Mouse (Mus musculus) embryo, embryonic 10.5 days (tissue): ENCODE data around the gene Srpk2.
"Not testable (repeated sequence)": the region's sequence is repeated elsewhere in the genome, so short reads cannot be mapped to it uniquely, and the experiment has no call there.

Source experiments
- DNase-seq: peaks from one replicate; pipeline ENCODE4 v3.0.0-alpha.2; 2015; ENCODE audit warnings: low spot score

Gene Srpk2

GRCm38 (mm10) chr5:23684517-23684916 is at the start of gene Srpk2:
Srpk2 (minus strand) TSS chr5:23684617.
- DNase-seq = no peak

GRCm38 (mm10) chr5:23721956-23722355 is 37.5 kb upstream of the Srpk2 start:
- DNase-seq = no peak

GRCm38 (mm10) chr5:23718881-23719328 is 34.5 kb upstream of the Srpk2 start:
- no peak for DNase-seq

- no peak for DNase-seq
Measured at GRCm38 (mm10) chr5:23718182-23718534, 33.7 kb upstream of the Srpk2 start.

- DNase-seq = no peak
Measured at GRCm38 (mm10) chr5:23717469-23718181, 33.2 kb upstream of the Srpk2 start.

GRCm38 (mm10) chr5:23713401-23714335 is 29.3 kb upstream of the Srpk2 start:
- DNase-seq = no peak

- peak; percentile 82 for DNase-seq
Measured at GRCm38 (mm10) chr5:23712130-23713001, 27.9 kb upstream of the Srpk2 start.

- peak; percentile 27 for DNase-seq
Measured at GRCm38 (mm10) chr5:23711671-23712129, 27.3 kb upstream of the Srpk2 start.

GRCm38 (mm10) chr5:23711244-23711643 is 26.8 kb upstream of the Srpk2 start:
- DNase-seq = no peak

- no peak for DNase-seq
Measured at GRCm38 (mm10) chr5:23709661-23710060, 25.2 kb upstream of the Srpk2 start.

- DNase-seq = not testable (repeated sequence)
Measured at GRCm38 (mm10) chr5:23706601-23707597, 22.5 kb upstream of the Srpk2 start.

GRCm38 (mm10) chr5:23697457-23697856 is 13.0 kb upstream of the Srpk2 start:
- DNase-seq = no peak

- DNase-seq = no peak
Measured at GRCm38 (mm10) chr5:23683431-23683830, 986 bp downstream of the Srpk2 start.

- no peak for DNase-seq
Measured at GRCm38 (mm10) chr5:23679006-23679405, 5.4 kb downstream of the Srpk2 start.

GRCm38 (mm10) chr5:23677883-23678282 is 6.5 kb downstream of the Srpk2 start:
- DNase-seq = no peak

GRCm38 (mm10) chr5:23677072-23677453 is 7.4 kb downstream of the Srpk2 start:
- no peak for DNase-seq

GRCm38 (mm10) chr5:23676156-23677071 is 8.0 kb downstream of the Srpk2 start:
- DNase-seq = peak; percentile 64

- DNase-seq = peak; percentile 78
Measured at GRCm38 (mm10) chr5:23675499-23676155, 8.8 kb downstream of the Srpk2 start.
